Mouse (Mus musculus) fat pad, adult 2 months (tissue): ENCODE data around the gene Iffo2.
A peak's percentile ranks its signal among the peaks of the same experiment; 100 is the strongest.
"Not testable (repeated sequence)": the region's sequence is repeated elsewhere in the genome, so short reads cannot be mapped to it uniquely, and the experiment has no call there.

Source experiments
- DNase-seq: peaks from one replicate; pipeline ENCODE4 v3.0.0-alpha.2; 2011; ENCODE audit warnings: low read depth, low spot score; ENCODE audit errors: extremely low read depth

The Iffo2 gene

GRCm38 (mm10) chr4:139530248-139530647, at the start of gene Iffo2:
TSS of gene Iffo2 (plus strand) at chr4:139530548.
- not testable (repeated sequence) for DNase-seq

- peak; percentile 86 for DNase-seq
Observed at GRCm38 (mm10) chr4:139481400-139481799, 48.9 kb upstream of the Iffo2 start.

GRCm38 (mm10) chr4:139483461-139484105, 46.8 kb upstream of the Iffo2 start:
- DNase-seq, result no peak

- peak; percentile 87 for DNase-seq
Observed at GRCm38 (mm10) chr4:139484496-139484895, 45.9 kb upstream of the Iffo2 start.

GRCm38 (mm10) chr4:139487085-139487484, 43.3 kb upstream of the Iffo2 start:
- DNase-seq, result no peak

- DNase-seq, result no peak
Observed at GRCm38 (mm10) chr4:139488325-139488724, 42.0 kb upstream of the Iffo2 start.

GRCm38 (mm10) chr4:139489946-139490345, 40.4 kb upstream of the Iffo2 start:
- DNase-seq, result no peak

- DNase-seq, result no peak
Observed at GRCm38 (mm10) chr4:139490413-139491055, 39.8 kb upstream of the Iffo2 start.

- no peak for DNase-seq
Observed at GRCm38 (mm10) chr4:139491541-139492170, 38.7 kb upstream of the Iffo2 start.

- DNase-seq, result no peak
Observed at GRCm38 (mm10) chr4:139492258-139492833, 38.0 kb upstream of the Iffo2 start.

- peak; percentile 65 for DNase-seq
Observed at GRCm38 (mm10) chr4:139493227-139494025, 36.9 kb upstream of the Iffo2 start.

- no peak for DNase-seq
Observed at GRCm38 (mm10) chr4:139500814-139501213, 29.5 kb upstream of the Iffo2 start.

- no peak for DNase-seq
Observed at GRCm38 (mm10) chr4:139501702-139502101, 28.6 kb upstream of the Iffo2 start.

- DNase-seq, result no peak
Observed at GRCm38 (mm10) chr4:139503919-139504318, 26.4 kb upstream of the Iffo2 start.

GRCm38 (mm10) chr4:139505716-139506115, 24.6 kb upstream of the Iffo2 start:
- no peak for DNase-seq

- no peak for DNase-seq
Observed at GRCm38 (mm10) chr4:139506727-139507126, 23.6 kb upstream of the Iffo2 start.

GRCm38 (mm10) chr4:139509069-139509468, 21.3 kb upstream of the Iffo2 start:
- no peak for DNase-seq

- DNase-seq, result no peak
Observed at GRCm38 (mm10) chr4:139511557-139511956, 18.8 kb upstream of the Iffo2 start.

GRCm38 (mm10) chr4:139512985-139513384, 17.4 kb upstream of the Iffo2 start:
- DNase-seq, result no peak

GRCm38 (mm10) chr4:139519221-139519620, 11.1 kb upstream of the Iffo2 start:
- no peak for DNase-seq

GRCm38 (mm10) chr4:139521926-139522325, 8.4 kb upstream of the Iffo2 start:
- DNase-seq, result no peak
